Mouse (Mus musculus): ENCODE data around the gene Mad1l1. TPM values are rescaled to one million over a fixed set of nuclear protein-coding genes. Genes with fewer than 3 reads are reported as not detected.

The Mad1l1 gene
- polyA plus RNA-seq, 1 experiment from 2014 or later: 37.4 TPM

DNA sequence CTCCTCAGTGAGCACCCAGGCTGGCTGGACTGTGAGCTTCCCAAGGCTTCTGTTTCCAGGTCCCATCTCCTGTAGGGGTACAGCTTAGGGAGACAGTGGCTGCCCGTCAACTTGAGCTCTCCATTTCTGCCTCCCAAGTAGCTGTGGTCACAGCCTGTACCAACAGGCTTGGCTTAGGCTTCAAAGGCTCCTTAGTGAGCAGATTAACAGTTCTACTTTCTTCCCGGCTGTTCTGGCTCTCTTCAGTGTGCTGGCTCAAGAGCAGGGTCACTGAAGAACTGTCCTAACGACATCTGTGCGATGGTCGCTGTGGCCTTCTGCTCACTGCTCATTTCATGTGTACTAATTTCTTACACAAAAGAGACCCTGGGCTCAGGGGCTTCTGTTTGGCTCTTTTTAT is 237.4 kb downstream of the Mad1l1 start:
- Histone ChIP-seq H3K9ac (ENCODE audit: low read length) (no peak overlapping the region), H3K4me1 (ENCODE audit: control insufficient read depth, insufficient read depth, low read length) (peaks cover 7% of the 10 kb centered on the region), H3K4me2 (ENCODE audit: low read depth, low read length) (no peak overlapping the region), H3K4me3 (replicated peaks; ENCODE audit: low read length) (no peak overlapping the region), H3K36me3 (ENCODE audit: control insufficient read depth, insufficient read depth, low read length) (no peaks in the 10 kb centered on the region), H3K9me3 (replicated peaks; ENCODE audit: control insufficient read depth, low read length) (no peaks in the 10 kb centered on the region), H3K27ac (ENCODE audit: low read length) (peak overlapping the region; percentile 35; the same call in 1 of the 2 replicates), H3K27me3 (ENCODE audit: control insufficient read depth, insufficient read depth, low read length) (no peaks in the 10 kb centered on the region)
- ATAC-seq (ENCODE audit: insufficient read depth, low FRiP score): no peak
- 86% methylated on average over 5 of the region's 5 CpGs for WGBS

GRCm38 (mm10) chr5:140082204-140082812 is 239.0 kb downstream of the Mad1l1 start:
- no peak overlapping the region for H3K4me2 ChIP-seq (ENCODE audit: low read depth, low read length)
- no peaks in the 10 kb centered on the region for H3K36me3 ChIP-seq (ENCODE audit: control insufficient read depth, insufficient read depth, low read length)
- WGBS: 35% methylated on average over 11 of the region's 11 CpGs
- peak overlapping the region; percentile 28; the same call in 1 of the 2 replicates for H3K27ac ChIP-seq (ENCODE audit: low read length)
- no peaks in the 10 kb centered on the region for H3K27me3 ChIP-seq (ENCODE audit: control insufficient read depth, insufficient read depth, low read length)
- ATAC-seq (ENCODE audit: insufficient read depth, low FRiP score): peak; percentile 36; the same call in 1 of the 2 replicates
- H3K9me3 ChIP-seq (replicated peaks; ENCODE audit: control insufficient read depth, low read length): no peaks in the 10 kb centered on the region
- H3K4me1 ChIP-seq (ENCODE audit: control insufficient read depth, insufficient read depth, low read length): peaks cover 7% of the 10 kb centered on the region
- H3K9ac ChIP-seq (ENCODE audit: low read length): no peak overlapping the region
- no peak overlapping the region for H3K4me3 ChIP-seq (replicated peaks; ENCODE audit: low read length)

- no peak overlapping the region for H3K9ac ChIP-seq (ENCODE audit: low read length)
- 77% methylated on average over 10 of the region's 10 CpGs for WGBS
Measured at GRCm38 (mm10) chr5:140081084-140081483, 240.3 kb downstream of the Mad1l1 start.

DNA sequence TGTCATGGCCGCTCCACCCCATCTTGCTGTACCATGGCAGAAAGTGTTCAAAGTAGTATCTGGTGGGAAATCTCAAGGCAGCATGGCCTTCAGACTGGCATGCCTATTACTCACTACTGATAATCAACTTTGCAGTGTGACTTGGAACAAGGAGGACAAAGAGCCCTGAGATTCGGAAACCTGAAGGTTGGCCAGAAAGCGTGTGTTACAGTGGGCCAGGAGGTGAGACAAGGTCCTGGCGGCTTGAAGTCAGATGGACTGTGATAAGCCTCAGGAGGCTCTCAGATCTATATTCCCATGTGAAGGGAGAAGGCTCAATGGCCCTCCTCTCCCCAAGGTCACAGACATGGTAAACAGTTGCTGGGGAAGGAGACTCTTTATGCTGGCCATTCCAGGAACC is 241.8 kb downstream of the Mad1l1 start:
- H3K4me2 ChIP-seq (ENCODE audit: low read depth, low read length): no peak overlapping the region
- no peaks in the 10 kb centered on the region for H3K9me3 ChIP-seq (replicated peaks; ENCODE audit: control insufficient read depth, low read length)
- no peaks in the 10 kb centered on the region for H3K27me3 ChIP-seq (ENCODE audit: control insufficient read depth, insufficient read depth, low read length)
- no peak overlapping the region for H3K9ac ChIP-seq (ENCODE audit: low read length)
- peaks cover 7% of the 10 kb centered on the region for H3K4me1 ChIP-seq (ENCODE audit: control insufficient read depth, insufficient read depth, low read length)
- no peak for ATAC-seq (ENCODE audit: insufficient read depth, low FRiP score)
- no peak overlapping the region for H3K27ac ChIP-seq (ENCODE audit: low read length)
- H3K36me3 ChIP-seq (ENCODE audit: control insufficient read depth, insufficient read depth, low read length): no peaks in the 10 kb centered on the region
- H3K4me3 ChIP-seq (replicated peaks; ENCODE audit: low read length): no peak overlapping the region
- WGBS: 87% methylated on average over 4 of the region's 4 CpGs

More at GRCm38 (mm10) chr5:140081084-140081483, 240.3 kb downstream of the Mad1l1 start:
- H3K27ac ChIP-seq (ENCODE audit: low read length): 0 out of 2 replicates have a peak overlapping the region, but pooled peaks have one; percentile 17
- H3K4me3 ChIP-seq (replicated peaks; ENCODE audit: low read length): no peak overlapping the region
- H3K27me3 ChIP-seq (ENCODE audit: control insufficient read depth, insufficient read depth, low read length): no peaks in the 10 kb centered on the region
- H3K4me2 ChIP-seq (ENCODE audit: low read depth, low read length): no peak overlapping the region
- ATAC-seq (ENCODE audit: insufficient read depth, low FRiP score): no peak
- H3K9me3 ChIP-seq (replicated peaks; ENCODE audit: control insufficient read depth, low read length): no peaks in the 10 kb centered on the region
- no peaks in the 10 kb centered on the region for H3K36me3 ChIP-seq (ENCODE audit: control insufficient read depth, insufficient read depth, low read length)
- peaks cover 7% of the 10 kb centered on the region for H3K4me1 ChIP-seq (ENCODE audit: control insufficient read depth, insufficient read depth, low read length)

DNA sequence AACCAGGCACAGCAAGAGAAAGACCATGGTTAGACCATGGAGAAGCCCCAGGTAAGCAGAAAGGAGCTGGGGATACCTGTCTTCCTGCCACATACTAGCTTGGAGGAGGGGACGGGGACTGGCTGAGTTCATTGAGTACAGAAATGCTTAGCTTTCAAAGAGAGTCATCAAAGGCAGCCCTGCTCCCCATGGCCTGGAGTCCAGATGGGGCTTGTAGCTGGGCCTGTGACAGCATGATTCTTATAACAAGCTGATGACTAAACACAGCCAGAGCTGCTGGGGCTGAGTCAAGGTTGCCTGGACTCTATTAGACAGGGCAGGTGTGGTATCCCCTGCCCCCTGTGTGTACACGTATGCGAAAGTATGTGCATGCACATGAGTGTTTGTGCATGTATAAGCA is 242.9 kb downstream of the Mad1l1 start:
- Histone ChIP-seq H3K27me3 (ENCODE audit: control insufficient read depth, insufficient read depth, low read length) (no peaks in the 10 kb centered on the region), H3K9ac (ENCODE audit: low read length) (no peak overlapping the region), H3K27ac (ENCODE audit: low read length) (no peak overlapping the region), H3K4me1 (ENCODE audit: control insufficient read depth, insufficient read depth, low read length) (peaks cover 7% of the 10 kb centered on the region), H3K4me2 (ENCODE audit: low read depth, low read length) (no peak overlapping the region), H3K4me3 (replicated peaks; ENCODE audit: low read length) (no peak overlapping the region), H3K36me3 (ENCODE audit: control insufficient read depth, insufficient read depth, low read length) (no peaks in the 10 kb centered on the region), H3K9me3 (replicated peaks; ENCODE audit: control insufficient read depth, low read length) (no peaks in the 10 kb centered on the region)
- no peak for ATAC-seq (ENCODE audit: insufficient read depth, low FRiP score)
- 76% methylated on average over 3 of the region's 3 CpGs for WGBS

DNA sequence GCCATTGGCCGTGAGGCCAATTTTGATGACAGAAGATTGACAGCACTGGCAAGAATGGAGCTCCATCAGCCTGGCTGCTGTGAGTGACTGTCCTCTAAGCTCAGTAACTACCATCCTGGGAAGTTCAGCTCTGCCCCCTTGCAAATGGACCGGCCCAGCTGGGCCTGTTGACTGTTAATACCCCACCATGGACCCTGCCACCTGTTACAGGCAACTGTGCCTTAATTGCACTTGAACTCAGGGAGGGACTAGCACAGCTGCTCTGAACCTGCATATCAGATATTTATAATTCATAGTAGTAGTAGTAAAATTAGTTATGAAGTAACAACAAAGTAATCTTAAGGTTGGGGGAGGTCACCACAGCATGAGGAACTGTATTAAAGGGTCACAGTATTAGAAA is 244.9 kb downstream of the Mad1l1 start:
- ATAC-seq (ENCODE audit: insufficient read depth, low FRiP score): no peak
- H3K4me1 ChIP-seq (ENCODE audit: control insufficient read depth, insufficient read depth, low read length): no peaks in the 10 kb centered on the region

GRCm38 (mm10) chr5:140073671-140074116 is 247.7 kb downstream of the Mad1l1 start:
- 61% methylated on average over 12 of the region's 12 CpGs for WGBS
- Histone ChIP-seq H3K9me3 (replicated peaks; ENCODE audit: control insufficient read depth, low read length) (no peaks in the 10 kb centered on the region), H3K27ac (ENCODE audit: low read length) (no peak overlapping the region), H3K4me1 (ENCODE audit: control insufficient read depth, insufficient read depth, low read length) (no peaks in the 10 kb centered on the region), H3K36me3 (ENCODE audit: control insufficient read depth, insufficient read depth, low read length) (no peaks in the 10 kb centered on the region), H3K27me3 (ENCODE audit: control insufficient read depth, insufficient read depth, low read length) (no peaks in the 10 kb centered on the region), H3K4me2 (ENCODE audit: low read depth, low read length) (no peak overlapping the region), H3K4me3 (replicated peaks; ENCODE audit: low read length) (no peak overlapping the region), H3K9ac (ENCODE audit: low read length) (no peak overlapping the region)
- no peak for ATAC-seq (ENCODE audit: insufficient read depth, low FRiP score)

More for the DNA sequence above, 244.9 kb downstream of the Mad1l1 start:
- H3K36me3 ChIP-seq (ENCODE audit: control insufficient read depth, insufficient read depth, low read length): no peaks in the 10 kb centered on the region
- 91% methylated on average over 2 of the region's 2 CpGs for WGBS
- H3K27me3 ChIP-seq (ENCODE audit: control insufficient read depth, insufficient read depth, low read length): no peaks in the 10 kb centered on the region
- H3K27ac ChIP-seq (ENCODE audit: low read length): no peak overlapping the region
- no peak overlapping the region for H3K4me3 ChIP-seq (replicated peaks; ENCODE audit: low read length)
- H3K9ac ChIP-seq (ENCODE audit: low read length): no peak overlapping the region
- H3K4me2 ChIP-seq (ENCODE audit: low read depth, low read length): no peak overlapping the region
- no peaks in the 10 kb centered on the region for H3K9me3 ChIP-seq (replicated peaks; ENCODE audit: control insufficient read depth, low read length)

- Histone ChIP-seq H3K4me3 (replicated peaks; ENCODE audit: low read length) (no peak overlapping the region), H3K27me3 (ENCODE audit: control insufficient read depth, insufficient read depth, low read length) (no peaks in the 10 kb centered on the region), H3K4me2 (ENCODE audit: low read depth, low read length) (no peak overlapping the region), H3K4me1 (ENCODE audit: control insufficient read depth, insufficient read depth, low read length) (no peaks in the 10 kb centered on the region), H3K9ac (ENCODE audit: low read length) (no peak overlapping the region), H3K36me3 (ENCODE audit: control insufficient read depth, insufficient read depth, low read length) (no peaks in the 10 kb centered on the region), H3K27ac (ENCODE audit: low read length) (no peak overlapping the region), H3K9me3 (replicated peaks; ENCODE audit: control insufficient read depth, low read length) (no peaks in the 10 kb centered on the region)
- ATAC-seq (ENCODE audit: insufficient read depth, low FRiP score): no peak
- 40% methylated on average over 1 of the region's 1 CpGs for WGBS
Measured at GRCm38 (mm10) chr5:140073148-140073670, 248.1 kb downstream of the Mad1l1 start.

DNA sequence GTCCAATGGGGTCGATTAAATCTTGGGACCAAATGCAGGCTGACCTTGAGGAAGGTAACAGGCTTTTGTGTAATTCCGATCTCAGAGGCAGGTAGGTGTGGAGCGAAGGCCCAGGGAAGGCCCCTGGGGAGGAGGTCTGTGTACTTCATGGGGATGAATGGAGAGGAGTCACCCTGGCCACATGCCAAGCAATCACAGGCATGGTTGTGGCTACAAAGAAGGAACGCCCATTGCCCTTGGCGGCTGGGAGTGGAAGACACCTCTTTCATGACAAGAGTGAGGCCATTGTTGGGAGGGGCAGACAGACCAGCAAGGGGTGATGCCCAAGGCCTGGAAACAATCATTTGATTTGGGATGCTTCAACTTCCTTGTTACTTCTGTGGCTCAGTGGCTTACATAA is 252.8 kb downstream of the Mad1l1 start:
- Histone ChIP-seq H3K27ac (ENCODE audit: low read length) (no peak overlapping the region), H3K9me3 (replicated peaks; ENCODE audit: control insufficient read depth, low read length) (no peaks in the 10 kb centered on the region), H3K4me2 (ENCODE audit: low read depth, low read length) (no peak overlapping the region), H3K36me3 (ENCODE audit: control insufficient read depth, insufficient read depth, low read length) (no peaks in the 10 kb centered on the region), H3K9ac (ENCODE audit: low read length) (no peak overlapping the region), H3K4me3 (replicated peaks; ENCODE audit: low read length) (no peak overlapping the region), H3K27me3 (ENCODE audit: control insufficient read depth, insufficient read depth, low read length) (no peaks in the 10 kb centered on the region), H3K4me1 (ENCODE audit: control insufficient read depth, insufficient read depth, low read length) (no peaks in the 10 kb centered on the region)
- WGBS: 73% methylated on average over 5 of the region's 5 CpGs
- ATAC-seq (ENCODE audit: insufficient read depth, low FRiP score): peak; percentile 42; the same call in 1 of the 2 replicates

Measured in stomach, embryonic 16.5 days (tissue).